Mouse (Mus musculus) cerebellum, adult 2 months (tissue): ENCODE data around the gene Ankrd63.

Experiments
- CTCF ChIP-seq: fragments of 200-500 bp; IDR thresholded peaks from 2 replicates; pipeline ENCODE4 v1.5.1; 2011; ENCODE audit warnings: low read depth, mild to moderate bottlenecking, control low read depth, low read length, moderate library complexity, borderline replicate concordance; ENCODE audit not compliant: insufficient read depth
- POLR2A ChIP-seq: fragments of 200-500 bp; IDR thresholded peaks from 2 replicates; pipeline ENCODE4 v1.6.1; 2011; ENCODE audit warnings: low read length, control low read depth, borderline replicate concordance; ENCODE audit not compliant: insufficient read depth

DNA sequence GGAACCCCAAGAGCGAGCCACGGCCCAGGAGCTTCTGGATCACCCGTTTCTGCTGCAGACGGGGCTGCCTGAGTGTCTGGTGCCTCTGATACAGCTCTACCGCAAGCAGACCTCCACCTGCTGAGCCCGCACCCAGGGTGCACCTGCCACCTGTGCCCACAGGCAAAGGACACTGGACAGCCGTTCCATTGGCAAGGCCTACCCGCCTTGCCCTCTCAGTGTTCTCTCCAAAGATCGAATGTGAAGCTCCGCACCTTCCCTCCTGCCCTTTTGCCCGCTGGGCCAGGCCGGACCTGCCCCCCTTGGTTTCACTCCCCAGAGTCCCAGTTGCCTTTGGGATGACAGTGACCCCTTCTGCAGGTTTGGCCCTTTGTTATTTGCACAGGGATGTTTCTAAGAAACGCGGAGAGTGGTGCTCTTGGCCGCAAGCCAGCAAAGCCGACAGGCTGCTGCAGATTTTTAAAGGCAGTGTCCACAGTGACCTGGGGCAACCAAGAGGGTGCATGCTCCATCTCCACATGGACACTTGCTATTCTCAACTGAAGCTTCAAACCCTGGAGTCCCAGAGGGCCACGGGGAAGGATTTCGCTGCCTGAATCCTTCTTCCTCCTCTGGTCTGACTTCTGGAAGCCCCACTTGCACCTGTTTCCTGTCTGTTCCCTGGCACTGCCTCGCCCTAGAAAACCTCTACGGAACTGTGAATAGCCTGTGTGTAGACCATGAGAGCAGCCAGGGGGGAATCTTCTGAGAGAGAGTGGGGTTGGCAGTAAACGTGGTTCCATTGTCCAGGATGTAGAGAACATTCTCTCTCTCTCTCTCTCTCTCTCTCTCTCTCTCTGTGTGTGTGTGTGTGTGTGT is 7.1 kb downstream of the Ankrd63 start:
- no peak for TF ChIP-seq CTCF
- TF ChIP-seq POLR2A = no peak
